Mouse (Mus musculus): ENCODE results near the gene Ttc7. TPM values are rescaled to one million over a fixed set of nuclear protein-coding genes. Genes with fewer than 3 reads are reported as not detected.

Gene Ttc7
- polyA plus RNA-seq, 1 experiment from 2014 or later: 61.6 TPM

GRCm38 (mm10) chr17:87364108-87364507 is 81.4 kb downstream of the Ttc7 start:
- 97% methylated on average over 15 of the region's 15 CpGs for WGBS (ENCODE audit: missing documents)
- no peaks in the 10 kb centered on the region for H3K79me2 ChIP-seq (ENCODE audit: inconsistent target)

GRCm38 (mm10) chr17:87365268-87365667 is 82.6 kb downstream of the Ttc7 start:
- peaks cover 71% of the 10 kb centered on the region for H3K36me3 ChIP-seq (ENCODE audit: inconsistent target)
- H3K79me2 ChIP-seq (ENCODE audit: inconsistent target): no peaks in the 10 kb centered on the region
- no peak overlapping the region for H3K27ac ChIP-seq
- WGBS (ENCODE audit: missing documents): 54% methylated on average over 6 of the region's 8 CpGs
- no peak overlapping the region for H3K4me3 ChIP-seq (ENCODE audit: inconsistent target)

More at GRCm38 (mm10) chr17:87364108-87364507, 81.4 kb downstream of the Ttc7 start:
- peaks cover 74% of the 10 kb centered on the region for H3K36me3 ChIP-seq (ENCODE audit: inconsistent target)
- H3K4me3 ChIP-seq (ENCODE audit: inconsistent target): no peak overlapping the region
- no peak overlapping the region for H3K27ac ChIP-seq

- 90% methylated on average over 2 of the region's 2 CpGs for WGBS (ENCODE audit: missing documents)
- Histone ChIP-seq H3K4me3 (ENCODE audit: inconsistent target) (no peak overlapping the region), H3K36me3 (ENCODE audit: inconsistent target) (peaks cover 71% of the 10 kb centered on the region), H3K79me2 (ENCODE audit: inconsistent target) (no peaks in the 10 kb centered on the region), H3K27ac (no peak overlapping the region)
These were observed 83.8 kb downstream of the Ttc7 start for GRCm38 (mm10) chr17:87366520-87366919.

- Histone ChIP-seq H3K36me3 (ENCODE audit: inconsistent target) (peaks cover 68% of the 10 kb centered on the region), H3K4me3 (ENCODE audit: inconsistent target) (no peak overlapping the region), H3K27ac (no peak overlapping the region), H3K79me2 (ENCODE audit: inconsistent target) (no peaks in the 10 kb centered on the region)
- 91% methylated on average over 4 of the region's 4 CpGs for WGBS (ENCODE audit: missing documents)
These were observed 84.5 kb downstream of the Ttc7 start for GRCm38 (mm10) chr17:87367228-87367627.

- 98% methylated on average over 3 of the region's 3 CpGs for WGBS (ENCODE audit: missing documents)
- Histone ChIP-seq H3K36me3 (ENCODE audit: inconsistent target) (peaks cover 64% of the 10 kb centered on the region), H3K4me3 (ENCODE audit: inconsistent target) (no peak overlapping the region), H3K27ac (no peak overlapping the region), H3K79me2 (ENCODE audit: inconsistent target) (no peaks in the 10 kb centered on the region)
These were observed 85.0 kb downstream of the Ttc7 start for GRCm38 (mm10) chr17:87367640-87368039.

GRCm38 (mm10) chr17:87368481-87368880 is 85.8 kb downstream of the Ttc7 start:
- Histone ChIP-seq H3K36me3 (ENCODE audit: inconsistent target) (peaks cover 55% of the 10 kb centered on the region), H3K4me3 (ENCODE audit: inconsistent target) (no peak overlapping the region), H3K79me2 (ENCODE audit: inconsistent target) (no peaks in the 10 kb centered on the region), H3K27ac (no peak overlapping the region)
- WGBS (ENCODE audit: missing documents): 95% methylated on average over 10 of the region's 10 CpGs

GRCm38 (mm10) chr17:87369270-87369759 is 86.6 kb downstream of the Ttc7 start:
- H3K79me2 ChIP-seq (ENCODE audit: inconsistent target): no peaks in the 10 kb centered on the region
- no peak overlapping the region for H3K4me3 ChIP-seq (ENCODE audit: inconsistent target)
- WGBS (ENCODE audit: missing documents): 90% methylated on average over 17 of the region's 18 CpGs
- H3K36me3 ChIP-seq (ENCODE audit: inconsistent target): peaks cover 48% of the 10 kb centered on the region
- H3K27ac ChIP-seq: no peak overlapping the region

GRCm38 (mm10) chr17:87372189-87372588 is 89.5 kb downstream of the Ttc7 start:
- Histone ChIP-seq H3K27ac (no peak overlapping the region), H3K36me3 (ENCODE audit: inconsistent target) (peaks cover 26% of the 10 kb centered on the region; the same call in 1 of the 2 replicates), H3K4me3 (ENCODE audit: inconsistent target) (no peak overlapping the region), H3K79me2 (ENCODE audit: inconsistent target) (no peaks in the 10 kb centered on the region)
- 95% methylated on average over 7 of the region's 7 CpGs for WGBS (ENCODE audit: missing documents)

GRCm38 (mm10) chr17:87373327-87373726 is 90.6 kb downstream of the Ttc7 start:
- WGBS (ENCODE audit: missing documents): 96% methylated on average over 9 of the region's 9 CpGs
- H3K79me2 ChIP-seq (ENCODE audit: inconsistent target): no peaks in the 10 kb centered on the region
- peaks cover 25% of the 10 kb centered on the region; the same call in 1 of the 2 replicates for H3K36me3 ChIP-seq (ENCODE audit: inconsistent target)
- no peak overlapping the region for H3K4me3 ChIP-seq (ENCODE audit: inconsistent target)
- H3K27ac ChIP-seq: no peak overlapping the region

- WGBS (ENCODE audit: missing documents): 62% methylated on average over 7 of the region's 10 CpGs
- Histone ChIP-seq H3K27ac (no peak overlapping the region), H3K4me3 (ENCODE audit: inconsistent target) (no peak overlapping the region)
These were observed 93.3 kb downstream of the Ttc7 start for GRCm38 (mm10) chr17:87375941-87376511.

GRCm38 (mm10) chr17:87376831-87377471 is 94.3 kb downstream of the Ttc7 start:
- Histone ChIP-seq H3K36me3 (ENCODE audit: inconsistent target) (peaks cover 4% of the 10 kb centered on the region; the same call in 1 of the 2 replicates), H3K4me3 (ENCODE audit: inconsistent target) (no peak overlapping the region), H3K79me2 (ENCODE audit: inconsistent target) (no peaks in the 10 kb centered on the region), H3K27ac (no peak overlapping the region)
- 87% methylated on average over 6 of the region's 6 CpGs for WGBS (ENCODE audit: missing documents)

More at GRCm38 (mm10) chr17:87375941-87376511, 93.3 kb downstream of the Ttc7 start:
- Histone ChIP-seq H3K36me3 (ENCODE audit: inconsistent target) (peaks cover 13% of the 10 kb centered on the region; the same call in 1 of the 2 replicates), H3K79me2 (ENCODE audit: inconsistent target) (no peaks in the 10 kb centered on the region)

GRCm38 (mm10) chr17:87377536-87377935 is 94.8 kb downstream of the Ttc7 start:
- WGBS (ENCODE audit: missing documents): 90% methylated on average over 6 of the region's 6 CpGs
- Histone ChIP-seq H3K36me3 (ENCODE audit: inconsistent target) (peaks cover 4% of the 10 kb centered on the region; the same call in 1 of the 2 replicates), H3K27ac (0 out of 2 replicates have a peak overlapping the region, but pooled peaks have one; percentile 74), H3K4me3 (ENCODE audit: inconsistent target) (no peak overlapping the region), H3K79me2 (ENCODE audit: inconsistent target) (no peaks in the 10 kb centered on the region)

- Histone ChIP-seq H3K4me3 (ENCODE audit: inconsistent target) (no peak overlapping the region), H3K27ac (peak overlapping the region; percentile 74), H3K36me3 (ENCODE audit: inconsistent target) (peaks cover 4% of the 10 kb centered on the region; the same call in 1 of the 2 replicates), H3K79me2 (ENCODE audit: inconsistent target) (no peaks in the 10 kb centered on the region)
- 75% methylated on average over 16 of the region's 16 CpGs for WGBS (ENCODE audit: missing documents)
These were observed 95.9 kb downstream of the Ttc7 start for GRCm38 (mm10) chr17:87378354-87379159.

GRCm38 (mm10) chr17:87379160-87379624 is 96.5 kb downstream of the Ttc7 start:
- Histone ChIP-seq H3K27ac (peak overlapping the region; percentile 74), H3K4me3 (ENCODE audit: inconsistent target) (no peak overlapping the region), H3K36me3 (ENCODE audit: inconsistent target) (peaks cover 4% of the 10 kb centered on the region; the same call in 1 of the 2 replicates)

More at GRCm38 (mm10) chr17:87379160-87379624, 96.5 kb downstream of the Ttc7 start:
- H3K79me2 ChIP-seq (ENCODE audit: inconsistent target): no peaks in the 10 kb centered on the region
- WGBS (ENCODE audit: missing documents): 72% methylated on average over 11 of the region's 11 CpGs
